Mouse (Mus musculus) naive thymus-derived CD4-positive, alpha-beta T cell, adult 2 months (primary cell): ENCODE measurements at regions not wholly inside any gene's neighbourhood (a gene's known extent, or its start where the extent isn't known, plus 50 kb on each side); places are given as distances from the start of the nearest gene placed in this dataset.
A peak's percentile ranks its signal among the peaks of the same experiment; 100 is the strongest.

Experiments
- DNase-seq: peaks from one replicate; pipeline ENCODE4 v3.0.0-alpha.2; 2011; ENCODE audit warnings: low read depth

- no peak for DNase-seq
Observed at GRCm38 (mm10) chr7:79543231-79544071, 74.0 kb downstream of the Rhcg start.

DNA sequence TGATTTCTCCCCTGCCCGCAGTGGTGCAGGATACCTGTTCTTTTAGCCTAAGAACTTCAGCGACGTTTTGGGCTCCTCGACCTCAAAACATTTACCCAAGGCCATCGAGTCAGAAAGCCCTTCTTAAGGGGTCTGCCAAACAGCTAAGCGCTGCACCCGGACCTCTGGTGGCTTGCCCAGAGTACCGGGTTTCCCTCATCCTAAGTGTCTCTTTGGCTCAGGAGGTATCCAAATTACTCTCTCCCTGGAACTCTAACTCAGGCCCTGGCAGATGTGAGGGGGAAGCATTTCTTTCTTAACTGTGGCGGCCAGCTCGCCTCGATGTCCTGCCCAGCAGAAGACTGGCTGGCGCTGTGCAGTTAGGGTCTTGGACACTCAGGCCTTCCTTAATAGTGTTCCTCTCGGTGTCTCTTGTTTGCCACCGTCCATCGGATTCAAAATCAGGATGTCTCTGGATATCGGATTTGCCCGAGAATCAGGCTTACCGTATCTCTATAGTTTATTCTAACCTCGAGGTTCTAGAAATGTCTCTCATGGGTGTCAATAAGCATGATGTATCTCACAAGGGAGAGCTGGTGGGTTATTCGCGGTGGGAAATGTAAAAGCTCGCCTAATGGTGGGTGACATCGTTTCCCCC lies 75.0 kb downstream of the Rhcg start:
- no peak for DNase-seq

DNA sequence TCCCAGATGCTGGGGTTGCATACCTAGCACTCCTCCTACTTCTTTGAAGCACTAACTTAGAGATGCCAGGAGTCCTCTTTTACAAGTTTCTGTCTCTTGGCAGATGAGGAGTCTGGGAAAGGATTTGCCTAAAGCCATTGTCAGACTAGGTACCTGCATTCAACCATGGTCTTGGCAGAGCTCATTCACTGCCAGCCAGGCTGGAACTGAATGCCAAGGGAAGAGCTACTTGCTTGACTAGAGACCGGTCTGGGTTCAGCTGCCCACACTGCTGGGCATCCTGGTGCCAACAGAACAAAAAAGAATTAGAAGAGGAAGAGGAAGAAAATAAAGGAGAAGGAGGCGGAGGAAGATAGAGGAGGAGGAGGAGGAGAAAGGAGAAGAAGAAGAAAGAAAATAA lies 74.1 kb upstream of the Polg start:
- no peak for DNase-seq

DNA sequence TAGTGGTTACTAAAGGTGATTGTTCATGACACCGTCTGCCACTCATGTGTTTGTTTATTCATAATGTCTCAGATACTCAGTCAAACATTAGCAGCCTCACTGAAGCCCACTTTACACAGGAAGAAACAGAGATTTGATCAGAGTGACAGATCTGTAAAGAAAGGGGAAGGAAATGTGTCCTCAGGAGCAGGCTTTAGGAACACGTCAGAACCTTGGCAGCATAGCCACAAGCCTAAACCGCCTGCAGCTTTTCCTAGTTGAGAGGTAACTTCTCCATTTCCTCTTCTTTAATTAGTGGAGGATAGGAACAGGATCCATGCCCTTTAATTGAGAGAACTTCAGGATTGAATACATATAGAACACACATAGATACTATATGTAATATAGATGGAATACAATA lies 73.3 kb upstream of the Polg start:
- no peak for DNase-seq

DNA sequence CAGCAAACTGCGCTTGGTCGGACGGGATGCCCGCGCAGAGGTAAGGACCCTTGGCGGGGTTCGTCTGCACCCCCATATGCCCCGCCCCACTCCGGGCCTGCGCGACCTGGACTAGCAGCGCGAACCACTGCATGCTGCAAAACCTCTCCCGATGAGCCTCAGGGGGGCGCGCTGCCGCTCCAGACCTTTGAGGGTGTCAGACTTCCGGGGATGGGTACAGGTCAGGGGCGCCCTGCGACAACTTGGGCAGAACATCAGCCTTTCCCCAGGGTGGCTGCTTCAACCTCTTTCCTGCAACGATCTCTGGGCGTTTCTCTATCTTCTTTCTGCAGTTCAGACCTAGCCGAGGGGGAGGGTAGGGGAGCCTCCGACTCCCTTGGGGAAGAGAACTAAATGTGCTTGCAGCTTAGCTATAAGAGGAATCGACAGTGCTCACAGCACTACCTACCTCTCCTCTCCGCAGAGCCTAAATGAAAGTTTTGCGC lies 70.0 kb upstream of the Polg start:
- DNase-seq = peak; percentile 32

DNA sequence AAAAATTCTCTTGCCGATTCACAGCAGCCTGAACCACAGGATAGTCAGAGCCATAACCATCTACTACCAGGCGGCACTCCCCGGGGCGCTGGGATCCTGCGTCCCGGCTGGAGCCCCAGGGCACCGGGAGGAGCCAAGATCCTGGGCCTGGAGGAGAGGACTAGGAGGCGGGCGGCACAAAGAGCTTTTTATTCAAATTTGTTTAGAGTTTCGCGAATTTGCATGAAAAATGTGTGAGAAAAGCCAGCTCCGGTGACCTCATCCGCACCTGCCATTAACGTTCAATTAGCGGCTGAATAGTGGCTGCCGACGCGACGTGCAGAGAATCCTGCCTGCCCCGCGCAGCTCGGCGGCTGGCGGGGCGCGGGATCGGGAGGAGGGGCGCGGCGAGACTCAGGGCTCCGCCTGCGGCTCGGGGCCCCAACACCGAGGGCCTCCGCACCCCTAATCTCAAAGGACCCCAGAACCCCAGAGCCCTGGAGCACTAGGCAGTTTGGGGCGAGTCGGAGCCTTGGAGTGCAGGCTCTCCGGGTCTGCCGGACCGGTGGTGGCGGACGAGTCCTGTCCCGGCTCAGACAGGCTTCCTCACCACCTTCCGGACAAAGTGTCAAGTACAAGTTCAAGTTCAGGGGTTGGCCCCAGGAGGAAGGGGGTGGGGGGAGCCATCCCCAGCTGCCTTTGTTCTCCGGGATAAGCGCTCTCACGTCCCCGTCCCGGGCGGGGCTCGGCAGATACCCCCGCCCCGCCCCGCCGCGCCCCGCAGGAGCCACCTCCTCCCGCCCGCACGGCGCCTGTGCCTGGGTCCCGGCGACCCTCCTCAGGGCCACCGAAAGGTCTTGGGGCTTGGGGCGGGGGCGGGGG lies 69.3 kb upstream of the Polg start:
- DNase-seq = peak; percentile 15

GRCm38 (mm10) chr7:79534819-79535218 lies 68.7 kb upstream of the Polg start:
- DNase-seq = no peak

- no peak for DNase-seq
Observed at GRCm38 (mm10) chr7:79534381-79534780, 68.2 kb upstream of the Polg start.

GRCm38 (mm10) chr7:79532626-79533140 lies 66.5 kb upstream of the Polg start:
- no peak for DNase-seq

GRCm38 (mm10) chr7:79531551-79532356 lies 65.6 kb upstream of the Polg start:
- DNase-seq = no peak

- no peak for DNase-seq
Observed at GRCm38 (mm10) chr7:79531142-79531541, 65.0 kb upstream of the Polg start.

DNA sequence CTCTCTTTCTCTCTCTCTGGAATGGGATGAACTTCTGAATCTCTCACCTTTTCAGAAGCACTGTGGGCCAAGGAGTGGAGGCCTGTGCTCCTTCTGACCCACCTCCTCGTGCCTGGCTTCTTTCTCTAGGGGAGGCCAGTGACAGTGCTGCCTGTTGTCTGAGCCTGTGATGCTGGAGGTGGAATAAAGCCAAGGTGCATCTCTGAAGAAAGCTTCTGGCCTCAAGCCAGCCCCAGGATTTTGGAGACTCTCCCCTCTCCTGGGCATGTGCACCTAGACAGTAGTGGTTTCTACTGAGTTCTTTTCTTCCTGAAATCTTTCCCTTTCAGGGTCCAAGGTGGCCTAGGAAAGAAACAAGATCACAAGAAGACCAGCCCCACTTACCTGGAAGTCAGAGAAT lies 63.3 kb upstream of the Polg start:
- no peak for DNase-seq

- no peak for DNase-seq
Observed at GRCm38 (mm10) chr7:79527984-79528383, 61.8 kb upstream of the Polg start.

GRCm38 (mm10) chr7:79525690-79526630 lies 59.8 kb upstream of the Polg start:
- no peak for DNase-seq

DNA sequence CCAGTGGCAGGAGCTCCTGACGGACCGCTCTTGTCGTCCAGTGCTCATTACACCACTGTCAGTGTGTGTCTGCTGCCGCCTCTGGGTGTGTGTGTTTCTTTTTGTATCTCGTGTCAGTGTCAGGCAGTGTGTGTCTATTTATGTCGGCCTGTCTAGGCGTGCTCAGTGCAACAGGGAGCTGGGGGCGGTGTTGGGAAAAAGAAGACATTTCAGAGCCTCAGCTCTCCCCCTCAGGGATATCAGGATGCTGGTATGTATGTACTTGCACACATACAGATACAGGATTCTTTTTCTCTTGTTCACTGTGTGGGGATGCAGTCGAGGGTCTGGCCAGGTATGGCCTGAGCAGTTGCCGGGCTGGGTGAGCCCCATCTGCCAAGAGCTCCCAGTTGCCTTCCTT lies 58.8 kb upstream of the Polg start:
- DNase-seq = no peak

- no peak for DNase-seq
Observed at GRCm38 (mm10) chr7:79523696-79524095, 57.5 kb upstream of the Polg start.

DNA sequence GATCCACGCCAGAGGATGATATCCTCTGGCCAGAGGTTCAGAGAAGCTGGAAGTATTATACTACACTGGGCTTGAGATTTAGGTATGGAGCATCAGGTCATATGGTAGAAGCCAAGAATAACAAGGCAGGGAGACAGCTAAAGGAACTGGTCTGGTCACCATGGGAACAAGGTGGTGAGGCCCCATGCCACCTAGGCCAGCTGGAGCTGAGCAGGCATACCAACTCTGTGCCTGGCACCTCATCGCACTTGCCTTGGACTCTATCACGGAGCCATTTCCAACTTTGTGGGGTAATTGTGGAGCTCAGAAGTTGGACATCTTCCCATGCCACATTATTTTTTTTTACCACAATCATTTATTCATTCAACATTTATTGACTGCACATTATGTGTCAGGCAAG lies 55.9 kb upstream of the Polg start:
- DNase-seq = no peak

- DNase-seq = no peak
Observed at GRCm38 (mm10) chr7:79521259-79521658, 55.1 kb upstream of the Polg start.

GRCm38 (mm10) chr7:79520222-79520710 lies 54.1 kb upstream of the Polg start:
- no peak for DNase-seq

DNA sequence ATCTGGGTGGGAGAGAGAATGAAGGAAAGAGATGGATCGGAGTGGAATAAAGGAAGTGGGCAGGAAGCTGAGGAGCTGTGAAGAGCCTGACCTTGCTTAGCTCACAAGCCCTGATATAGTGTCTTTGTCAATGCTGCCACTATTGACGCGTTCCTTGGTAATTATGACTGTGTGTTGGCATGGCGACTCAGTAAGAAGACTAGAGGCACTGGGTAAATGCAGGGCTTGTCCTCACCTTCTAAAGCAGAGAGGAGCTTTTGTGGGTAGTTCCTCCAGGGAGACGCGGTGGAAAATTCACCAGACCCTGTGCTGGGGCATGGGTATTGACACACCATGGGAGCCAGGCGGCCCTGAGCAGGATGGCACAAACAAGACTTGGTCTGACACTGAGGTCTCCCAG lies 52.8 kb upstream of the Polg start:
- no peak for DNase-seq
